Mouse (Mus musculus): ENCODE measurements at regions not wholly inside any gene's neighbourhood (a gene's known extent, or its start where the extent isn't known, plus 50 kb on each side); places are given as distances from the start of the nearest gene placed in this dataset.

DNA sequence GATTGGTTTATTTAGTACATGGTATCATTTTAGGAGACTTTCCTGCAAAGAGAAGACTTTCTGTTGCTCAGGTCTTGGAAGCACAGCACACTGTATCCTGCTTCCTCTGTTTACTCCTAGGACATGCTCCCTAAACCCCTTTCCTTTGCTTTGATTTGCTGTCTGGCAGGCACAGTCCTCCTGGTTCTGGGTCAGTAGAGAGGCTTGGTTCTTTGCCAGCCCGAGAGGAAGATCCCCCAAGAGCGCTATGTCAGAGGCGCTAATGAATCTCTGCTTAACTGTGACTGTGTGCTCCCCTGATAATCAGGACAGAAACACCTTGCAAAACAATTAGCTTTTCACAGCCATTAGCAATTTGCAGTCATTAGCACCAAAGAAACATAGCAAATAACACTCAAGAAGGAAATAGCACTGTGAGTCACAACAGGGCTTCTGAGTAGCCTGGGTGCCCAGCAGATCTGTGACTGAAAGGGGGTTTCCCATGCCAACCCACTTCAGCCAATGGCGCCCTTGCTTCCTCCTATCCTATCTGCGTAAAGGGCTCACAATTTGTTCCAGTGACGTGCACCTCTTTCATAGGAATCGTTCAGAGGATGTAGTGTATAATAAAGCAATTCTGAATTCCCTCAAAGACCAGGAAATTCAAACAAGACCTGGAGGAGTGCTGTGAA, 145.5 kb downstream of the Gm815 start:
- 50% methylated on average over 7 of the region's 7 CpGs for WGBS (ENCODE audit: insufficient replicate concordance)
- H3K36me3 ChIP-seq (replicated peaks), result no peaks in the 10 kb centered on the region
- H3K4me1 ChIP-seq (replicated peaks), result no peaks in the 10 kb centered on the region
- no peak overlapping the region for H3K27ac ChIP-seq (replicated peaks)
- H3K4me3 ChIP-seq (replicated peaks), result no peak overlapping the region
- H3K9ac ChIP-seq, result no peak overlapping the region
- no peak overlapping the region for H3K4me2 ChIP-seq
- ATAC-seq (ENCODE audit: insufficient read depth), result no peak
- H3K27me3 ChIP-seq, result no peaks in the 10 kb centered on the region
- H3K9me3 ChIP-seq (replicated peaks), result no peaks in the 10 kb centered on the region

DNA sequence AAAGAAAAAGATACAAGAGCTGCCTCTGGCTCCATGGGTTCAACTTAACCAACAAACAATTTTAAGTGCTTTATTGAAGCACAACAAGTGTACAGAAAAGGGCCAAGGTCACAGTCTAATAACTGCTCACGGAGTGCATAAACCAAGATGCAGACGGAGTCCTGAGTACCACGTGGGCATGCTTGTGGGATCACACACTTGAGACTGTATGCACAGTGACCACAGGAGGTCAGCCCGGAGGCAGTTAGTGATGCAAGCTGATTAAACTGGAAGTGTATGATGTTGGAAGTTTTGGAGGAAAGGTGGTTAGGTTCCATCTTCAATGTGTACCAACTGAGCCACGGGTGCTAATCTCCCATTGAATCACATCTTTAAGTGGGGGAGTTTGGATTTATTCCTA, 146.9 kb downstream of the Gm815 start:
- H3K9ac ChIP-seq, result no peak overlapping the region
- ATAC-seq (ENCODE audit: insufficient read depth), result no peak
- no peaks in the 10 kb centered on the region for H3K27me3 ChIP-seq
- no peaks in the 10 kb centered on the region for H3K4me1 ChIP-seq (replicated peaks)
- H3K4me2 ChIP-seq, result no peak overlapping the region
- H3K27ac ChIP-seq (replicated peaks), result no peak overlapping the region
- no peaks in the 10 kb centered on the region for H3K9me3 ChIP-seq (replicated peaks)
- WGBS (ENCODE audit: insufficient replicate concordance), result 50% methylated on average over 5 of the region's 5 CpGs
- H3K36me3 ChIP-seq (replicated peaks), result no peaks in the 10 kb centered on the region
- no peak overlapping the region for H3K4me3 ChIP-seq (replicated peaks)

DNA sequence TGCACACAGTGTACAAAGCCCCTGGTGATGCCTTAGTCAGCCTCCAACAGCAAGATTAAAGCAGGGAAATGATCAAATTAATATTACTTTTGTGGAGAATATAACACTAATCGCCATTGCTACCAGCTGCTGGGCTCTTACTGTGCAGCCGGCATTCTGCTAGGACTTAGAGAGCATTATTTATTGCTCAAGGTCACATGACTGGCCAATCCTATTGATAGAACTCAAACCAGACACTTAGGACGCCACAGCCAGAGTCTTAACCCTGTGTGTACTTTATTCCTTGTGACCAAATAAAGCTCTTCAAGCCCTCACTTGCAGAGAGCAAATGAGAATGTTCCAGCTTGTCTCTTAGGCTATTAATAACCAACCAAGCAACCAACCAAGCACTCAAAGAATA, 152.6 kb downstream of the Gm815 start:
- H3K4me1 ChIP-seq (replicated peaks), result no peaks in the 10 kb centered on the region

DNA sequence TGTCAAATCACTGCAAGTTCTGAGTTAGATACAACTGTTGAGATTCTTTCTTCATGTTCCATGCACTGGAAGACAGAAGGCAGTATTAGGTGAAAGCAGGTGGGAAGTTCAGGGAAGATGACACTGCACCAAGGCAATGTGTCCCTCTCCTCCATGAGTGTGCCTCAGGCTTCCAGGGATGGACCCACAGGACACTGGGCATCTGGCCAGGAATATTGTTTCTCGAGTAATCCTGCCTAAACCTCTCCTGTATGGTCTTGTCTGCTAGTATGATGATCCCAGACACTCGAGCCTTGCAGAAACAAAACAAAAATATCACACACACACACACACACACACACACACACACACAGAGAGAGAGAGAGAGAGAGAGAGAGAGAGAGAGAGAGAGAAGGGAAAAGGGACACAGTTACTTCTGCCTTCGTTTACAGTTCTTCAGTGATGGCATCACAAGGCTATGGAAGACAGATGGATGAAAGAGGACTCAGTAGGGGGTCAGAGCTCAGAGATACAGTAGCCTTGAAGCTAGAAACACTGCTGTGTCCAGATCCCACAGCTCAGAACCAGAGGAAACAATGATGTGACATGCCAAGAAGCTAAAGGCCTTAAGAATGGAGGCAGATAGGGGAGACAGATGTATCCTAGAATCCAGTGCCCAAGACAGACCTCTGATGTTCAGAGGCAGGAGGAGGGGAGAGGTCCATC, 154.8 kb downstream of the Gm815 start:
- H3K27ac ChIP-seq (replicated peaks), result no peak overlapping the region
- 26% methylated on average over 3 of the region's 3 CpGs for WGBS (ENCODE audit: insufficient replicate concordance)
- no peak for ATAC-seq (ENCODE audit: insufficient read depth)
- H3K4me1 ChIP-seq (replicated peaks), result no peaks in the 10 kb centered on the region
- no peaks in the 10 kb centered on the region for H3K36me3 ChIP-seq (replicated peaks)
- no peak overlapping the region for H3K4me3 ChIP-seq (replicated peaks)
- H3K27me3 ChIP-seq, result no peaks in the 10 kb centered on the region
- no peak overlapping the region for H3K4me2 ChIP-seq
- H3K9me3 ChIP-seq (replicated peaks), result no peaks in the 10 kb centered on the region
- no peak overlapping the region for H3K9ac ChIP-seq

More for the DNA sequence above, 152.6 kb downstream of the Gm815 start:
- no peak overlapping the region for H3K27ac ChIP-seq (replicated peaks)
- no peak overlapping the region for H3K4me3 ChIP-seq (replicated peaks)
- H3K4me2 ChIP-seq, result no peak overlapping the region
- ATAC-seq (ENCODE audit: insufficient read depth), result no peak
- H3K9ac ChIP-seq, result no peak overlapping the region
- no peaks in the 10 kb centered on the region for H3K36me3 ChIP-seq (replicated peaks)
- no peaks in the 10 kb centered on the region for H3K27me3 ChIP-seq
- 31% methylated on average over 3 of the region's 3 CpGs for WGBS (ENCODE audit: insufficient replicate concordance)
- H3K9me3 ChIP-seq (replicated peaks), result no peaks in the 10 kb centered on the region

DNA sequence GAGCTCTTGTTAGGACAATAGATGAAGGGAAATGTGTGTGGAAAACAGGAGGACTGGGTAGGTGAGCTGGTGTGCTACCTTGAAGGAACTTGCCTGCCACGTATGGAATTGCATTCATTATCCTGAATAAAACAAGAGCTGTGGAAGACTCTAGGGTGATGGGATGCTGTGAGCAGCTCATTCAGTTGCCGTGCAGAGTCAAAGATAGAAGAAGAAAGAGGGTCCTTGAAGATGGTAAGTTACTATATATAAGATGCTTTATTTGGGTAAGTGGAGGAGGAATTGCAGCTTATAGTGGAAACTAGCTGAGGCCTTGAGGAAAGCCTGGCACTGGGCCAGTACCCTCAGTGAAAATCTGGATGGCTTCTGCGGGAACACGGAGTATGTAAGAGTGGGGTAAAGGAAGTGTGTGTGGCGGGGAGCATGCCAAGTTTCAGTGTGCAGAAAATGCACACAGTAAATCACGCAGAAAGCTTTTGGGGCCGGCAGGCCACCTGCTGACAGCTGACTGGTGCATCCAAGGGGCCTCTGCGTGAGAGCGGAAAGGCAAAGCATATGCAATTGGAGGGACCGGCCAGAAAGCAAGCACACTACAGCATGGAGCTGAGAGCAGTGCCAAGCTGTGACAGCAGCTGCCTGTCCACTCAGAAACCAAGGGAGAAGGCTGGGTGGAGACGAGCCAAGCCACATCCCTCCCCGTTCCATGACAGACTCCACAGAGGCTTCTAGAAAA, 149.7 kb upstream of the Vldlr start:
- no peaks in the 10 kb centered on the region for H3K9me3 ChIP-seq (replicated peaks)
- H3K4me1 ChIP-seq (replicated peaks), result no peaks in the 10 kb centered on the region
- H3K4me2 ChIP-seq, result no peak overlapping the region
- no peak overlapping the region for H3K4me3 ChIP-seq (replicated peaks)
- no peaks in the 10 kb centered on the region for H3K36me3 ChIP-seq (replicated peaks)
- no peaks in the 10 kb centered on the region for H3K27me3 ChIP-seq
- no peak overlapping the region for H3K9ac ChIP-seq
- 62% methylated on average over 12 of the region's 12 CpGs for WGBS (ENCODE audit: insufficient replicate concordance)
- ATAC-seq (ENCODE audit: insufficient read depth), result no peak
- H3K27ac ChIP-seq (replicated peaks), result no peak overlapping the region

DNA sequence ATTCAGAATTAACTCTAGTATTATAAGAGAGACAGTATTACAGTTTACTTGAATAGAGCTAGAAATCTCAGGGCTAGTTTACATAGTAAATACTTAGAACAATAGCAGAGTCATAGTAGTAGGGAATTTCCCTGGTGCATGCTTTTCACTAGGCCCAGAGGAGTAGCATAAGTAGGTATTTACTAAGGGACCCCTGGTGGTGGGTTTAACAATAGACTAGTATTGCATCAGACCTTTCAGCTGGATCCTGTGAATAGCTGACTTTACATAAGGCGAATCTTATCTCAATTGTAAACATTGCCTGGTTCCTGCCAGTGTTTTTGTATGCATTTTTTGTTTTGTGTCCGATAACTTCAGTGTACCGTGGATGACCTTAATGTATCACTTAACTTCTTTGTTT, 143.0 kb upstream of the Vldlr start:
- H3K9ac ChIP-seq, result no peak overlapping the region
- H3K27ac ChIP-seq (replicated peaks), result no peak overlapping the region
- no peaks in the 10 kb centered on the region for H3K36me3 ChIP-seq (replicated peaks)
- ATAC-seq (ENCODE audit: insufficient read depth), result no peak
- no peak overlapping the region for H3K4me2 ChIP-seq
- H3K27me3 ChIP-seq, result no peaks in the 10 kb centered on the region
- no peaks in the 10 kb centered on the region for H3K9me3 ChIP-seq (replicated peaks)
- H3K4me1 ChIP-seq (replicated peaks), result no peaks in the 10 kb centered on the region
- no peak overlapping the region for H3K4me3 ChIP-seq (replicated peaks)
- WGBS (ENCODE audit: insufficient replicate concordance), result 69% methylated on average over 3 of the region's 3 CpGs

DNA sequence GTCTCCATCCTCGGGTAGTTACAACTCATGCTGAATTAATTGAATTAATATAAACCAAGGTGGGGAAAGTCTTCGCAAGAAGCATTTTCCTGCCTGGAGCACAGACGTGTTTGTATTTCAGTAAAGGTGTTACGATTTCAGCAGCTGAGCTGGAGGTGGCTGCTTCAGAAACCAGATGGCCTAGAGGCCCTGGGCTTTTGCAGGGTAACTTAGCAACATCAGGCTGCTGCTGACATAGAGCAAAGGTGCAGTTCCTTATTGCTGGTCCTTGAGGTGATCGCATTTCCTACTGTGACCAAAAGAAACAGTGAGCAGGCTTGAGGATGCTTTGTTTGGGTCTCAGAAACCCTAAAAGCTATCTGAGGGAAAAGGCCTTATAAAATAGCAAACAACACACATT, 141.3 kb upstream of the Vldlr start:
- ATAC-seq (ENCODE audit: insufficient read depth), result no peak
- no peaks in the 10 kb centered on the region for H3K36me3 ChIP-seq (replicated peaks)
- no peak overlapping the region for H3K27ac ChIP-seq (replicated peaks)
- H3K9ac ChIP-seq, result no peak overlapping the region
- no peak overlapping the region for H3K4me2 ChIP-seq
- H3K4me1 ChIP-seq (replicated peaks), result no peaks in the 10 kb centered on the region
- 64% methylated on average over 5 of the region's 5 CpGs for WGBS (ENCODE audit: insufficient replicate concordance)
- no peaks in the 10 kb centered on the region for H3K9me3 ChIP-seq (replicated peaks)
- no peak overlapping the region for H3K4me3 ChIP-seq (replicated peaks)
- no peaks in the 10 kb centered on the region for H3K27me3 ChIP-seq

DNA sequence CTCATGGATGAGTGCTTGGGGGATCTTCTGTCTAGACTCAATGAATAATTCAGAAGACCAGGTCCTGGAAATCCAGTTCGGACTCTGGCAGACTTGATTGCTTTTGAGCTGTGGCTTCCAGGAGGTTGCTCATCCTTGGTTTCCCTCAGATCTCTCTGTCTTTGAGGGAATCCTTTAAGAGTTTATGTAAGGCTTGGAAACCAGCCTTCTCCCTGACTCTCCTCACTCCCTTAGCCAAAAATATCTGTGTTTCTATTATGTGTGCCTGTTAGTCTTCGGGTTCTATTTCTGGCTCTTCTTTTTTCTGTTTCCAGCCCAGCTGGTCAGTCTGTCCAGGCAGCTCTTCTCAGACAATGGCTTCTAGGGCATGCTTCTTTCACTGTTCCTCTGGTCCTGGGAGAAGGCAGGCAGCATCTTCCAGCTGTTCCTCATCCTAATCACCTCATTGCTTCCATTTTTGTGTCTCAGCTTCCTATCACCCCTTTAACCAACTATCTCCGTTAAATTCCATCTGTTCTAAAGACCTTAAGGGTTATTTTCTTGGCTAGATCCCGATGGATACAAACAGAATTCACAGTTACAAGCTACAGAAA, 139.3 kb upstream of the Vldlr start:
- Histone ChIP-seq H3K9ac (no peak overlapping the region), H3K36me3 (replicated peaks) (no peaks in the 10 kb centered on the region), H3K4me2 (no peak overlapping the region), H3K4me3 (replicated peaks) (no peak overlapping the region), H3K9me3 (replicated peaks) (no peaks in the 10 kb centered on the region), H3K4me1 (replicated peaks) (no peaks in the 10 kb centered on the region), H3K27ac (replicated peaks) (no peak overlapping the region), H3K27me3 (no peaks in the 10 kb centered on the region)
- 42% methylated on average over 4 of the region's 4 CpGs for WGBS (ENCODE audit: insufficient replicate concordance)
- ATAC-seq (ENCODE audit: insufficient read depth), result no peak

DNA sequence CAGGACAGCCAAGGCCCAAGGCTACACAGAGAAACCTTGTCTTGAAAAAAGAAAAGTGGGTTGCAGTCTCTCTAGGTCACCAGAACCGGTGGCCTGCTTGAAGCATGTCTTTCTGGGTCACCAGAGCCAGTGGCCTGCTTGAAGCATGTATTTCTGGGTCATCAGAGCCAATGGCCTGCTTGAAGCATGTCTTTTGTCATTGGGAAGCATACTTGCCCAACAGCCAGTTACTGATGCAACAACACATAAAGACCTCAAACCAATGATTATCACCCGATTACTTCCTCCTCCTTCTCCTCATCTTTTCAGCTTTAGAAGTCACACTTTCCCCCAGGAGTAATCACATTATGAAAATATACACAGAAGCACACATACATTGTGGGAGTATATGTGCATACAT, 128.9 kb upstream of the Vldlr start:
- Histone ChIP-seq H3K27ac (replicated peaks) (no peak overlapping the region), H3K9me3 (replicated peaks) (no peaks in the 10 kb centered on the region), H3K27me3 (no peaks in the 10 kb centered on the region), H3K4me3 (replicated peaks) (no peak overlapping the region), H3K4me2 (no peak overlapping the region), H3K9ac (no peak overlapping the region), H3K36me3 (replicated peaks) (no peaks in the 10 kb centered on the region), H3K4me1 (replicated peaks) (no peaks in the 10 kb centered on the region)
- no peak for ATAC-seq (ENCODE audit: insufficient read depth)
- WGBS (ENCODE audit: insufficient replicate concordance), result 42% methylated on average over 2 of the region's 2 CpGs

DNA sequence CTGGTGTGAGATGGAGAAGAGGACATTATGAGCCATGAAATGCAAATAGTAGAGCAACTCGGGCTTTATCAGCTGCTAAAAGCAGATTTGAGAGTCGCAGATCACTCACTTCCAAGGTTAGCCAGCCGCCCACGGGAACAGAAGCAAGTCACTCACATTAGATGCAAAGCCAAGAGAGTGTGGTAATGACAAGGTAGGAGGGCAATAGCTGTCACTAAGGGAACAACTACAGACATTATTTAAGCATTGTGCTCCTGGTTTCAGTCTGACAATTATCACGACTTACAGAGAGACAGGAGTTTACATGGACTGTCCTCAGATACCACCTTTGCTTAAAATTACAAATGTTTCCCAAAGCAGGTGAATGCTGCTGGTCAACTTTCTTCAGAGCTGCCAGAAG, 128.5 kb upstream of the Vldlr start:
- ATAC-seq (ENCODE audit: insufficient read depth), result no peak
- no peaks in the 10 kb centered on the region for H3K9me3 ChIP-seq (replicated peaks)
- H3K4me2 ChIP-seq, result no peak overlapping the region
- no peak overlapping the region for H3K9ac ChIP-seq
- H3K27me3 ChIP-seq, result no peaks in the 10 kb centered on the region
- no peaks in the 10 kb centered on the region for H3K36me3 ChIP-seq (replicated peaks)
- H3K27ac ChIP-seq (replicated peaks), result no peak overlapping the region
- WGBS (ENCODE audit: insufficient replicate concordance), result 65% methylated on average over 5 of the region's 5 CpGs
- H3K4me1 ChIP-seq (replicated peaks), result no peaks in the 10 kb centered on the region
- no peak overlapping the region for H3K4me3 ChIP-seq (replicated peaks)

DNA sequence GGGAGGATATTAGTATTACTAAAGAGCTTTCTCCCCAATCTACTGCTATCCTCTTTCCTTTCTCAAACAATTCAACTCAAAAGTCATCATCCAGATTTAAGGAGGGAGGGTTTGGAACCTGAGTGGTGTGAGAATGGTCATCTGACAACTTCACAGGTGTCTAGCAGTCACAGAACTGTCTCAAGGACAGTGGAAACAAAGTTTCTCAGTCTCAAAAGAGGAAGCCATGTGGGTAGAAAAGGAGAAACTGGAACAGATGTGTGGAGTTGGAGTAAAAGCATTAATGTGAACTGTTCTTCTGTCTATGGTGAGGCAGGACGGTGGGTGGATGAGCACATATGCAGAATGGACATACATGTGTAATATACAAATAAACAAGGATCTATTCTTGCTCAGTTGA, 127.2 kb upstream of the Vldlr start:
- no peak for ATAC-seq (ENCODE audit: insufficient read depth)
- WGBS (ENCODE audit: insufficient replicate concordance), result 34% methylated on average over 1 of the region's 1 CpGs
- Histone ChIP-seq H3K4me2 (no peak overlapping the region), H3K9me3 (replicated peaks) (no peaks in the 10 kb centered on the region), H3K27me3 (no peaks in the 10 kb centered on the region), H3K36me3 (replicated peaks) (no peaks in the 10 kb centered on the region), H3K9ac (no peak overlapping the region), H3K27ac (replicated peaks) (no peak overlapping the region), H3K4me3 (replicated peaks) (no peak overlapping the region), H3K4me1 (replicated peaks) (no peaks in the 10 kb centered on the region)

Measured in liver, embryonic 15.5 days (tissue).